Mouse (Mus musculus): ENCODE results near the gene Gm20388.

Gene Gm20388

DNA sequence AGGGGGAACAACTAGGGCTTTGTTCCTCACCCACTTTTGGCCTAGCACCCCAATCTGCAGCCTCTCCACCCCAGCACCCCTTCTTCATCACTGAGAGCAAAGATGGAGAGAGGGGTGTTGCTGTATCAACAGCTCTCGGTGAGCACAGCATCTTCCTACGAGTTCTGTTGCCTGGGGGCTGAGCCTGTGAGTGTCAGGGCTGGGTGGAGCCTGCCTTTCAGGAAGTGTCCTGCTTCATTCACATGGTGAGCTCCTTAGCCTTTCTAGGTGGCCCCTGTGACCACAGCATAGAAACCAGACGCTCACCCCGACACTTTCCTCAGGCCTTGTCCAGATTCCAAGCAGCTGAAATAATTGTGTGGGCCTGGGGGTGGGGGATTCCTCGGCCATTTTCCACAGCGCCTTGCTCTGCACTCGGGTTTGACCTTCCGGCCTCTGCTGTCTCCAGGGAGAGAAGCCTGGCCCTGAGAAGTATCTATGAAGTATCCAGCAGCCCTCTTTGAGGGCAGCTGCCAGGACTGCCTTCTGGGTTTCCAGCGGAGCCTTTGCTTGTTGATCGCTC is 2244.5 kb downstream of the Gm20388 start:
- no peak for DNase-seq (ENCODE audit: low spot score)

DNA sequence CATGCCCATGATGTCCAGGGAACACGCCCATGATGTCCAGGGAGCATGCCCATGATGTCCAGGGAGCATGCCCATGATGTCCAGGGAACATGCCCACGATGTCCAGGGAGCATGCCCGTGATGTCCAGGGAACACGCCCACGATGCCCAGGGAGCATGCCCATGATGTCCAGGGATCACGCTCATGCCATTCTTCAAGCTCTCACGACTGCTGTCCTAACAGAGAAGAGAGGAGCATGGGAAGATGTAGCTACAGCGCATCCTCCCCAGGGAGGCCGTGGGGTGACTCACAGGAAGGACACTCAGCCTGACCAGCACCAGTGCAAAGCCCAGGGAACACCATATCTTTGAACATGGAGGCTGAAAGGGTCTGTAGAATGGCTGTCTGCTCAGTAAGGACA is 2245.3 kb downstream of the Gm20388 start:
- DNase-seq (ENCODE audit: low spot score) = no peak

DNA sequence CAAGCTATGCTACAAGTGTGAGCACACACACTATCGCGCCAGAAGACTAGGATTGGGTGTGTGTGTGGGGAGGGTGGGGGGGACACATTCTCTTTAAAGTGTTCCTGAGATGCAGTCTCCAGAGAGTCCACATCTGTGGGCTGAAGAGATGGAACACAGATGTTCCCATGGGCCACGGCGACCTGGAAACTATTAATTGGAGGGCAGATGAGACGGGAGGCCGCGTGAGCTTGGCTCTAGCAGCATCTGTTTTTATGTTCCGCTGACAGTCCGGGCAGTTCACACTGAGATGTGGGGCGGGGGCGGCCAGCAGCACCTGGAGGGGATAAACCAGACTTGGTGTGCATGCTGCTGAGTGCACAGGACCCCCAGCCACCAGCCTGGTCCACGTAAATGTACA is 2247.0 kb downstream of the Gm20388 start:
- DNase-seq (ENCODE audit: low spot score) = no peak

DNA sequence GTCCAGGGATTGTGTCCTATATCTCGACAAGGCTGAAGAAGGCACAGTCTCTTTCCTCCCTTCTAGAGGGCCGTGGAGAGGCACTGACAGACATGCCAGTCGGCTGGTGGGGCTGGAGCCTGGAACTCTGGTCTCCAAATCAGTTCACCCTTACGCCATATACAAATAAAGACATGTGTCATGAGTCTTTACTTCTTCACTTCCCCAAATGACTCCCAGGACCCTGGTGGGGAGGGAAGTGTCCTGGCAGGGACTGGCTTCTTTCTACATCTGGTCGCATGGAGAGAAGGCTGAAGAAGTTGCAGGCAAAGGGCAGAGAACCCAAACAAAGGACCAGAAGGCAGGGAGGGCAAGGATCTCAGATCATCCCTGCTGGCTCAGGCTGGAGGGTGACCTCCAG is 2249.5 kb downstream of the Gm20388 start:
- DNase-seq (ENCODE audit: low spot score) = no peak

DNA sequence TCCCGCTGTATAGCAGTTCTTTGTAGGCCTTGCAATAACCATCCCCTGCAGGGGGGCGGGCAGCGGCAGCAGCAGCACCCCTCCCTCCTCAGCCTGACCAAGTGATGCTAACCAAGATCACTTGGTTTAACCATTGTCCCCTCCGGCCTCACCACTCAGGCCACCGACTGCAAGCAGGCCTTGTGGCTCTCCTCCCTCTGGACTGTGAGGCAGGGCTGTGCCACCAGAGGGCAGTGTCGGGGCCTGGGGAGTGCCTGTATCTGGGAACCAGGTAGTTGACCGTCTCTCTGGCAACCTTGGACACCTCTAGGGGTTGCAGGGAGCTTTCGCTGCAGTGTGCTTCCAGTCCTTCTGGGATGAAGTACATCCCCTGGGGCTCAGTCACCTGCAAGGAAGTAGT is 2252.4 kb downstream of the Gm20388 start:
- DNase-seq (ENCODE audit: low spot score) = no peak

DNA sequence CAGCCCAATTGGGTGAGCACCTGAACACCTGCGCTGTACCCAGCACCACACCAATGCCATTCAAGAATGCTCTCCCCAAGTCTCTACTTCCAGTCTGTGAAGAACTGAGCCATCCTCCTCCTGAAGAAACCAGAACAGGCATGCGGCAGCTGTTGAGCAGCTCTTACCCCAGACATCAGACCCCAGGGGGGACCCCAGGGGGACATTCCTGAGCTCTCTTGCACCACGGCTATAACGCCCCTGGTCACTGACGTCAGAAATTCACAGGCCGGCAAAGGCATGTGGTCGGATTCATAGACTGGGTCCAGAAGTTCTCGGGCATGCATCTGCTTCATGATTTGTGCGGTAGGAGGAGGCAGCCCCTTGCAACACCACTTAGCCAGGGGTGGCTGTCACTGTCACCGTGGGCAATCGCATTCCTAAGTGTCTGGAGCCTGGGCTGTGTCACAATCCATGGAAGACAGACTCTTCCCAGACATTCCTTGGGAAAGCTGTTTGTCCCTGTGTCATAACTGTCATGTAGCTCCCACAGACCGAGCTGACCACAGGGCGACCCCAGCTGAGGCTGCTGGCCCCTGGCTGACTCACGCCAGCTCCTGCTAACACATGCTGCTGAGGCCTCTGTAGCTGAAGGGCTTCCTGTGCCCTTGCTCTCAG is 2256.7 kb downstream of the Gm20388 start:
- DNase-seq (ENCODE audit: low spot score) = no peak

DNA sequence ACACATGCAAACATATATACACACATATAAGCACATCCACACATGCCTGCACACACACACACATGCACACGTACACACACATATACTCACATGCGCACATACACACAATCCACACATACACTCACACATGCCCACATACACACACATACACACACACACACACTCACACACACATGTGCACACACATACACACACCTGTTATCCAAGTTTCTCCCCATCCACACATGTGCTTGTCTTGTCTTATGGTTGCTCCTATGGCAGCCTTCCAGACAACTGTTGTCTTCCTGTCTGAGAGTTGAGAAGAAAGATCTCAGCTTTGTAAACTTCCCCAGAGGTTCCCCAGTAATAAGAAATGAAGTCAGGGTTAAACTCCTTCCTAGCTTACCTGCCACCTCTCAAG is 2258.8 kb downstream of the Gm20388 start:
- DNase-seq (ENCODE audit: low spot score) = no peak

DNA sequence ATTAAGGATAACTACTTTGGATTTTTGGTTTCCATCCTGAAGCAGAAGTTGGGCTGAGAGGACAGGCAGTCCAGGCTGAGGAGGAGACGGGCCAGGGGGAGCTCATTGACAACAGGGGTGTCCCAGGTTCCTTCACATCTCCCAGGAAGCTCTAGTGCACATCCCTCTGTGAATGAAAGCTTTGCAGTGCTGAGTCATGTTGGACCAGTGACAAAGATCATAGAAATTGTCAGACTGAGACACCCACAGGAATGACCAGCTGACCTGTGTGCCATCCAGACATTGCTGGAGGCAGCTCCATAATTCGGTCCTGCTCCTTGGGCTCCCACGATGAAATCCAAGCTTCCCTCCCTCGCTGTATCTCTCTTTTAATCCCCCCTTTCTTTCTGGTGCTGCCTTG is 2261.2 kb downstream of the Gm20388 start:
- no peak for DNase-seq (ENCODE audit: low spot score)

DNA sequence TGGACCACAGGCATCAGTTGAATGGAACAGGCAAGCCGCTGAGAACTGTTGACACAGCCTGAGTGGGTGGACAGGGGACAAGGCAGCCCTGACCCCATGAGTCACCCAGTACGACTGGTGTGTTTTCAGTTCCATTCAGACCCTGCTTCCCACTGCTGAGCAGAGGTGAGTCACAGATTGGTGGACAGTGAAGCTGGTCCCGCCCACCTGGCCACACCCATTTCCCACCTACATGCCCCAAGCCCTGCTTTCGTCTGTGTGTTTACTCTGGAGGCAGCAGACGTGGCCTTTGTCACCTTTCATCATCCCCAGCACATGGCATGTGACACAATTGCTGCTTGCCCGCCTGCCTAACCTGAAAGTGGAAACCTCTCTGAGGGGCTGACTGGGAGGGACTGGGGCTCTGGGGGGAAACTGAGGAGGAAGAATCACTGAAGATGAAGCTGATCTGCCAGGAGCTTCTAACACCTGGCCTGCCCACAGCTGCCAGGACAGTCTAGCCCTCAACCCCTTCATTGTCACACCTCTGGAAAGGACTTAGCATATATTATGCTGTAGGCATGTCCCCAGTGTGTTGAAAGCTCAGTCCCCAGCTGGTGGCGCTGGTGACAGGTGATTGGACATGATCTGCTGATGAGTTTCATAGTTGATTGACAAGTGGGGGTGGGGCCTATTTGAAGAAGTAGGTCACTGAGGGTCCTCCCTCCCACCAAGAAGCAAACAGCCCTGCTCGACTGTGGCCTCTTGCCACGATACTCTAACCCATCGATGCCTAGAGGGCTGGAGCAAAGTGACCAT is 2263.7 kb downstream of the Gm20388 start:
- no peak for DNase-seq (ENCODE audit: low spot score)

DNA sequence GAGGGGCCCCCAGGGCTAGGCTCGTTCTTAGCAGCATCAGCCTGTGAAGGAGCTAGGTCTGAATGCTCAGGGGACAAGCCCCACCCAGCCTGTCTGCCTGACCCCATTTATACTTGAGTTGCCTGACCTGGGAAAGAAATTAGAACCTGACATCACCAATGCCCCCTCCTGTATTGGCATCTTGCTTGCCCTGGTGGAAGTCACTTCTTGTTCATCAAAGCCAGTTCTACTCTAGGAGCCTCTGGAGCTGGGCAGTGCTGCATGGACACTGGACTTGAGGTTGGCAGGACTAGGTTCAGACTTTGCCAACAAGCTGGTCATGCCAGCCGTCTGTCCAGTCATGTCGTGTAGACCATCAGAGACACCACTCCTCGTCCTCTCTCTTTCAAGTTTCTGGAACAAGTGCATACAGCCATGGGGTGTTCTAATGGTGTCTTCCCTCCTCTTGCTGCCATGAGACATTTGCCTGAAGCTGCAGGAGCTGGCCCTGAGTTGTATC is 2267.8 kb downstream of the Gm20388 start:
- no peak for DNase-seq (ENCODE audit: low spot score)

- no peak for DNase-seq (ENCODE audit: low spot score)
These were observed 2268.7 kb downstream of the Gm20388 start for GRCm38 (mm10) chr8:122179354-122179753.

DNA sequence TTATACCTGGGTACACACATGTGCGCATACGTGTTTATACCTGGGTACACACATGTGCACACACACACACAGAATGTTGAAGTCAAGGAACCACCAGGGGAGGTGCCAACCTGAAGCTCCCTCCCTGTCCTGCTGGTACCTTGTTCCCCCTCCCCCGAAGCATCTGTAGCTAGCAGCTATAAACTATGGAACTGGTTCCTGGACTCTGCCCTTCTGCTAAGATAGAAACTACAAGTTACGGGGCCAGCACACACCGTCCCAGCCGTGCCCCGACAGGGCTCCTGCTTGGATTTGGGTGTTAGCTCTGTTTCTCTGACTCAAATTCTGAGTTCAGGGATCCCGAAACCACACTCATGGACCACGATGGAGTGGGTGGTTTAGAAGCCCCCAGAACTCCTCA is 2269.5 kb downstream of the Gm20388 start:
- DNase-seq (ENCODE audit: low spot score) = no peak

GRCm38 (mm10) chr8:122181414-122181813 is 2270.8 kb downstream of the Gm20388 start:
- DNase-seq (ENCODE audit: low spot score) = peak; percentile 36

DNA sequence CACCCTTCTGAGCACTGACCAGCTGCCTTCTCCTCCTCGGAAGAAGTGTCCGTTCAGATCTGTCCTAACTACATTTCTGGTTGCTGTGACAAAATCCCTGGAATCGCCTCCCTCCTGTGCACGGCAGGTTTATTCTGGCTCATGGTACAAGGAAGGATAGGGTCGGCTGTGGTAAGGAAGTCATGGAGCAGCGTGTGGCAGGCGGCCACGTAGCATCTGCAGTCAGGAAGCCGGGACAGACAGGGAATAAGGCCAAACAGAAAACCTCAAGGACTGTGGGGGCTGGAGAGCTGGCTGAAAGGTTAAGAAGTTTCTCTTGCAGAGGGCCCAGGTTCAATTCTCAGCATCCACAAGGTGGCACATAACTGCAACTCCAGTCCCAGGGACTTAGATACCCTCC is 2271.3 kb downstream of the Gm20388 start:
- peak; percentile 25 for DNase-seq (ENCODE audit: low spot score)

DNA sequence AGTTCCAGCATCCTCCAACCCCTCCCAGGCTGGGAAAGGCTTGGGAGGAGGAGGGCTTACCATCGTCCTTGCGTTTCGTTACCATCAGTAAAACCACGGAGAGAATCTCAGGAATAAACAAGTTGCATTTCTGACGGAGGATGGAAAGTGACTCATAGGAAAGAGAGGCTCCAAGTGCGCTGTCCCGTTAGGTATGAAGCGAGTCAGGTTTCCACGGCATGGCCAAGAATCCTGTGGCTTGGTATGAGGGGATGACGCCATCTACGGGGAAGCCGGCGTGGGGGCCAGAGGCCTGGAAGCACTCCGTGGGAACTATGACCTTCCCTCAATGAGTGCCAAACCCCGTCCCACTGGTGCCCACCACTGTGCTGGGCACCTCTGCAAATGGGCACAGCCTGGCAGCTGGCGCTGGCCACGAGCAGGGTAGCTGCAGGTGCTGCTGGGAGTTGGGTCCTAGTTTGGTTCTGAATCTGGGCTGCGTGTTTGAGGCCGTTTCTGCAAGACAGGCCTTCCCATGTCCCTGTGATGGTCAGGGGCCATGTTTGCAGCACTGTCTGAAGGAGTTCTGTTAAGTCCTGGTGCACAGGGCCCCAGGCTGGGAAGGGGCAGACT is 2275.8 kb downstream of the Gm20388 start:
- no peak for DNase-seq (ENCODE audit: low spot score)

DNA sequence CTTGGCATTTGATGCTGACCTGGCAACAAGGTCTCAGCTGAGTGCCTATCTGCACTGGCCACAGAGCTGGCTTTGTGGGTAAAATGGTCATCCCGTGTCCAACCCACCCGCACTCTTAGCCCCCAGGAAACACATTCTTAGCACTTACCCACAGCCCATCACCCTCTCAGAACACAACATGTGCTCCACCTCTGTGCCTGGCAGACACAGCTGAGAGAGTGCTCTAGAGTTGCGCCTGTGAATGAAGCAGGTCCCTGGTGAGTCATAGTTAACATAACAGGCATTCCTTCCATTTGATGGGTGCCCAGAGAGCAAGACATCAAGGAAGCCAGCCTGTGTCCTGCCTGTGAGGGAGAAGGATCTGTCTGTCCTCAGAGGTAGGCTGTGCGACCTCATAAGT is 2276.6 kb downstream of the Gm20388 start:
- no peak for DNase-seq (ENCODE audit: low spot score)

DNA sequence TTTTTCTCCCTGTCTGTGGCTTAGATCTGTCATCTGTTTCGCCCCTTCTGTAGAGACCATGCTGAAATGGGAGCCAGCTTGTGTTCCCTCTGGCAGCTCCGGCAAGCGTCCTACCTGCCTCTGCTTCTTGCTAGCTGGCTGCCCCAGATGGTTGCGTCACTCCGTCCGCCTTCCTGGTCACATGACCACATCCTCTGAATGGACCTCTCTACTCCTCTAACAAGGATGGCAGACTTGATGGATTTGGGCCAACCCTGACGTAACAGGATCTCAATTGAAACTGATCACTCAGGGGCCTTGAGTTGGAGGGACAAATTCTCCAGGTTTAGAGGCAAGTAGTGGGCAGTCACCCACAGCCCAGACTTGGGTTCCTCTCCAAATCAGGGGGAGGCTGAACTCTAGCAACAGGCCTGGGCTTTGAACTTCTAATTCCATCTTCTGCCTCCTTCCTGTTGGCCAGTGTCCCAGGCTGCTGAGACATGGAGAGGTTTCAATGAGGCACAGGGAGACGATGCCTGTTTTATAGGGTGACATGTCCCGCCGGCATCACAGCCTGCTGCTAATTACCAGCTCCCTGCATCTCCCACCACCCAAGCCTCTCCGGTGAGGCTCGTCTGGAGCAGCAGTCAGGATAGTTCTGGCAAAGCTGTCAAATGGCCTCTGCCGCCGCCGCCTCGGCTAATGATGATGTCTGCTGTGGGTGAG is 2279.9 kb downstream of the Gm20388 start:
- DNase-seq (ENCODE audit: low spot score) = no peak

GRCm38 (mm10) chr8:122191054-122191376 is 2280.4 kb downstream of the Gm20388 start:
- no peak for DNase-seq (ENCODE audit: low spot score)

GRCm38 (mm10) chr8:122192771-122193170 is 2282.1 kb downstream of the Gm20388 start:
- no peak for DNase-seq (ENCODE audit: low spot score)

DNA sequence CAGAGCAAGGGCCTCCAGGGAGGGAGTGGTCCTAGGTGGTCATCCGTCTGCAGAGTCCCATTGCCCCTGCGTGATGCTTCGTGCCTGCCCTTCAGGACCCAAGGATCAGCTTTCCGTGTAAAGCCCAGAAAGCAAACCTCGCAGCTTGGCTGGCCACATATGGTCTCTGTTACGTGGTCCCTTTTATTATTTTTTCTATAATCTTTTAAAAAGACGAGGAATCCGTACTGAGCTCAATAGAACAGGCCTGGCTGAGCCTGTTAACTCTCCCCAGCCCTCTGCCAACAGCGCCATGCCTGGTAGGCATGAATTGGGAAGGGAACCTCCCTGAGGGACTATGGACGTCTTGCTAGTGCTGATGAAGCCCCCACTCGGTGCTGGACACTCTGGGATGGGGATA is 2282.9 kb downstream of the Gm20388 start:
- DNase-seq (ENCODE audit: low spot score) = no peak

GRCm38 (mm10) chr8:122194396-122194795 is 2283.8 kb downstream of the Gm20388 start:
- peak; percentile 19 for DNase-seq (ENCODE audit: low spot score)

DNA sequence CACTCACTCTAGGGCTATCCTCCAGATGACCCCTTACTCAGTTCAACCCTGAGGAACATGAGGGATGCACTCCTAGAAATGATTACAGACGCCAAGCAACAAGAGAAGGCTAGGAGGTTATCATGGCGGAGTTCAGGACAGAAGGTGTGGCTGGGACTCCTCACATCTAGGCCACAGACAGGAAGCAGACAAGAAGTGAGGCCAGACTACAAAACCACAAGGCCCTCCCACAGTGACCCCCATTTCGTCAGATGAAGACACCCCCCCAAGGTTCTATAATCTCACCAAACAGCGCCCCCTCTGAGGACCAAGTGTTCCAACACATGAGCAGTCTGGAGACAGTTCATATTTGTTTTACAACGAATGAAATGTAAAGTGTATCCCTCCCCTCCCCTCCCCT is 2286.7 kb downstream of the Gm20388 start:
- DNase-seq (ENCODE audit: low spot score) = no peak

Data from adipocyte (in vitro differentiated cells).